Mouse (Mus musculus): ENCODE results near the gene Slc5a3. TPM values are rescaled to one million over a fixed set of nuclear protein-coding genes. Genes with fewer than 3 reads are reported as not detected.

The Slc5a3 gene
- polyA plus RNA-seq (2012; rRNA removed): 2.4 and 3.1 TPM in 2 replicates

GRCm38 (mm10) chr16:92057852-92058643 is at the start of gene Slc5a3, which contains the start of the genes Mrps6 and Gm49711:
Gene Slc5a3, plus strand, starts transcription at chr16:92058322.
Gene Mrps6, plus strand, starts transcription at chr16:92058270.
Gene Gm49711, plus strand, starts transcription at chr16:92058316.

Other genes with a start within 250 kb of the Slc5a3 start
- gene Mrps6, start 52 bp upstream of the Slc5a3 start, polyA plus RNA-seq (2012; rRNA removed): 23.0 and 33.1 TPM in 2 replicates
- gene Gm49711, start within 50 bp of the Slc5a3 start, polyA plus RNA-seq (2012; rRNA removed): 0.31 TPM in 1 of 2 replicates, not detected in the other
- gene Kcne2, start 234.1 kb downstream of the Slc5a3 start, polyA plus RNA-seq (2012; rRNA removed): 0.46 and 1.1 TPM in 2 replicates
- 35.5 and 40.7 TPM in 2 replicates for gene Smim11, start 243.0 kb downstream of the Slc5a3 start, polyA plus RNA-seq (2012; rRNA removed)